8 mouse cellular contexts compared by ENCODE assay signal in genomic region chr11:70029130-70029801, GRCm38 (mm10). TPM values are rescaled to one million over a fixed set of nuclear protein-coding genes. Genes with fewer than 3 reads are reported as not detected.
DNase-seq lines count a peak whose midpoint lies in the region; ATAC-seq and TF ChIP-seq lines count a peak whose summit lies in the region.

No protein-coding gene starts in this region.

- peaks cover 29% of the 10 kb centered on the region for H3K36me3 ChIP-seq in heart, embryonic 12.5 days
- no peaks in the 10 kb centered on the region for H3K36me3 ChIP-seq in liver, postnatal 0 days (replicated peaks; ENCODE audit: insufficient read depth, low read length)
- peaks cover 37% of the 10 kb centered on the region for H3K36me3 ChIP-seq in neural tube, embryonic 15.5 days

- H3K27me3 ChIP-seq in heart, embryonic 12.5 days (replicated peaks), result no peaks in the 10 kb centered on the region
- peaks cover 3% of the 10 kb centered on the region; the same call in 1 of the 2 replicates for H3K27me3 ChIP-seq in liver, postnatal 0 days (ENCODE audit: insufficient read depth, low read length)
- no peaks in the 10 kb centered on the region for H3K27me3 ChIP-seq in neural tube, embryonic 15.5 days (replicated peaks)

- no peak for TF ChIP-seq EP300 in liver, postnatal 0 days (IDR thresholded peaks at IDR 0.05; ENCODE audit: low read depth)

- H3K4me1 ChIP-seq in heart, embryonic 12.5 days (replicated peaks), result peaks cover 53% of the 10 kb centered on the region
- H3K4me1 ChIP-seq in liver, postnatal 0 days (ENCODE audit: insufficient read depth), result peaks cover 7% of the 10 kb centered on the region
- peaks cover 65% of the 10 kb centered on the region for H3K4me1 ChIP-seq in neural tube, embryonic 15.5 days

- DNase-seq in adrenal gland, postnatal 14 days, result peak; percentile 81
- peak; percentile 44 for DNase-seq in fibroblast of lung, adult 2 months (ENCODE audit: low read depth)
- peak; percentile 82 to 87 for DNase-seq in kidney, postnatal 4 days
- DNase-seq in liver, postnatal 0 days, result peak; percentile 50
- peak; percentile 78 for DNase-seq in thymus, postnatal 0 days (ENCODE audit: low spot score)

- TF ChIP-seq CTCF in liver, postnatal 0 days (IDR thresholded peaks at IDR 0.05; ENCODE audit: low read depth), result no peak

- no peaks in the 10 kb centered on the region for H3K9me3 ChIP-seq in heart, embryonic 12.5 days (replicated peaks)
- no peaks in the 10 kb centered on the region for H3K9me3 ChIP-seq in liver, postnatal 0 days (ENCODE audit: low read length)
- H3K9me3 ChIP-seq in neural tube, embryonic 15.5 days (replicated peaks), result no peaks in the 10 kb centered on the region

- peak; percentile 92 for ATAC-seq in CD4-positive, CD25-positive, alpha-beta regulatory T cell, adult 4 months
- ATAC-seq in heart, embryonic 12.5 days (ENCODE audit: insufficient number of reproducible peaks, low FRiP score), result peak; percentile 75
- peak; percentile 37; the same call in 1 of the 2 replicates for ATAC-seq in liver, postnatal 0 days
- ATAC-seq in neural tube, embryonic 15.5 days (ENCODE audit: low FRiP score), result peak; percentile 91

- peak overlapping the region; percentile 25; the same call in 1 of the 2 replicates for H3K9ac ChIP-seq in heart, embryonic 12.5 days
- no peak overlapping the region for H3K9ac ChIP-seq in liver, postnatal 0 days (replicated peaks)
- H3K9ac ChIP-seq in neural tube, embryonic 15.5 days (replicated peaks), result peak overlapping the region; percentile 46

- H3K27ac ChIP-seq in heart, embryonic 12.5 days (ENCODE audit: poor library complexity, severe bottlenecking), result peak overlapping the region; percentile 77
- no peak overlapping the region for H3K27ac ChIP-seq in liver, postnatal 0 days (ENCODE audit: low read depth)
- H3K27ac ChIP-seq in neural tube, embryonic 15.5 days (replicated peaks), result peak overlapping the region; percentile 96

- peak overlapping the region; percentile 25 for H3K4me3 ChIP-seq in heart, embryonic 12.5 days
- H3K4me3 ChIP-seq in liver, postnatal 0 days (ENCODE audit: low read depth, low read length), result no peak overlapping the region
- H3K4me3 ChIP-seq in neural tube, embryonic 15.5 days (replicated peaks), result peak overlapping the region; percentile 37

- WGBS in heart, embryonic 12.5 days, result 1% methylated on average over 20 of the region's 20 CpGs
- WGBS in liver, postnatal 0 days (ENCODE audit: insufficient replicate concordance), result 8% methylated on average over 20 of the region's 20 CpGs
- WGBS in neural tube, embryonic 15.5 days, result under 1% methylated on average over 20 of the region's 20 CpGs

- peak overlapping the region; percentile 69 for H3K4me2 ChIP-seq in heart, embryonic 12.5 days
- peak overlapping the region; percentile 35 for H3K4me2 ChIP-seq in liver, postnatal 0 days (ENCODE audit: low read depth, low read length)
- H3K4me2 ChIP-seq in neural tube, embryonic 15.5 days, result peak overlapping the region; percentile 67

RNA-seq across cellular contexts. Expression of gene Dlg4, which starts 12.5 kb away (rescaled TPM):
- 10 to 100 TPM in 1 of 2 experiments, 1 to 10 TPM in 1; 9.4 to 17.1 TPM for polyA plus RNA-seq in CD4-positive, CD25-positive, alpha-beta regulatory T cell, adult 4 months (2017; shearing (Covaris generic))
- total RNA-seq in adrenal gland, postnatal 14 days (2021), result 31.9 and 37.0 TPM in 2 replicates
- polyA plus RNA-seq in heart, embryonic 12.5 days (2016; fragmentation: Nextera tagmentation; extraction: Ambion mirVana), result 4.2 and 6.0 TPM in 2 replicates
- 0.58 and 0.61 TPM in 2 replicates for polyA plus RNA-seq in liver, postnatal 0 days (2015; fragmentation: Nextera tagmentation; extraction: Ambion mirVana)
- 20.1 and 24.7 TPM in 2 replicates for polyA plus RNA-seq in neural tube, embryonic 15.5 days (2015; fragmentation: Nextera tagmentation; extraction: Ambion mirVana)
- polyA plus RNA-seq in thymus, postnatal 0 days (2015; fragmentation: Nextera tagmentation; extraction: Ambion mirVana), result 3.8 and 6.6 TPM in 2 replicates

RNA-seq across cellular contexts. Expression of gene Acadvl, which starts 14.1 kb away (rescaled TPM):
- 100 to 1,000 TPM; 124 to 181 TPM for polyA plus RNA-seq in CD4-positive, CD25-positive, alpha-beta regulatory T cell, adult 4 months (2017; shearing (Covaris generic))
- 1,177 and 1,207 TPM in 2 replicates for total RNA-seq in adrenal gland, postnatal 14 days (2021)
- polyA plus RNA-seq in heart, embryonic 12.5 days (2016; fragmentation: Nextera tagmentation; extraction: Ambion mirVana), result 126 and 129 TPM in 2 replicates
- 345 and 367 TPM in 2 replicates for polyA plus RNA-seq in liver, postnatal 0 days (2015; fragmentation: Nextera tagmentation; extraction: Ambion mirVana)
- 61.7 and 65.7 TPM in 2 replicates for polyA plus RNA-seq in neural tube, embryonic 15.5 days (2015; fragmentation: Nextera tagmentation; extraction: Ambion mirVana)
- 105 and 107 TPM in 2 replicates for polyA plus RNA-seq in thymus, postnatal 0 days (2015; fragmentation: Nextera tagmentation; extraction: Ambion mirVana)

RNA-seq across cellular contexts. Expression of gene Asgr1, which starts 24.6 kb away (rescaled TPM):
- polyA plus RNA-seq in CD4-positive, CD25-positive, alpha-beta regulatory T cell, adult 4 months (2017; shearing (Covaris generic)), result not detected
- total RNA-seq in adrenal gland, postnatal 14 days (2021), result 2.2 and 47.3 TPM in 2 replicates
- polyA plus RNA-seq in heart, embryonic 12.5 days (2016; fragmentation: Nextera tagmentation; extraction: Ambion mirVana), result 0.15 and 0.19 TPM in 2 replicates
- polyA plus RNA-seq in liver, postnatal 0 days (2015; fragmentation: Nextera tagmentation; extraction: Ambion mirVana), result 458 and 462 TPM in 2 replicates
- polyA plus RNA-seq in neural tube, embryonic 15.5 days (2015; fragmentation: Nextera tagmentation; extraction: Ambion mirVana), result 1.7 and 2.1 TPM in 2 replicates
- 0.31 and 0.49 TPM in 2 replicates for polyA plus RNA-seq in thymus, postnatal 0 days (2015; fragmentation: Nextera tagmentation; extraction: Ambion mirVana)

RNA-seq across cellular contexts. Expression of gene Dvl2, which starts 28.9 kb away (rescaled TPM):
- 1 to 10 TPM; 4.0 to 4.6 TPM for polyA plus RNA-seq in CD4-positive, CD25-positive, alpha-beta regulatory T cell, adult 4 months (2017; shearing (Covaris generic))
- total RNA-seq in adrenal gland, postnatal 14 days (2021), result 16.0 and 23.1 TPM in 2 replicates
- polyA plus RNA-seq in heart, embryonic 12.5 days (2016; fragmentation: Nextera tagmentation; extraction: Ambion mirVana), result 25.8 and 26.1 TPM in 2 replicates
- polyA plus RNA-seq in liver, postnatal 0 days (2015; fragmentation: Nextera tagmentation; extraction: Ambion mirVana), result 2.7 and 3.4 TPM in 2 replicates
- 22.6 and 25.1 TPM in 2 replicates for polyA plus RNA-seq in neural tube, embryonic 15.5 days (2015; fragmentation: Nextera tagmentation; extraction: Ambion mirVana)
- 20.6 and 21.0 TPM in 2 replicates for polyA plus RNA-seq in thymus, postnatal 0 days (2015; fragmentation: Nextera tagmentation; extraction: Ambion mirVana)

RNA-seq across cellular contexts. Expression of gene Phf23, which starts 33.7 kb away (rescaled TPM):
- 10 to 100 TPM; 41.3 to 43.5 TPM for polyA plus RNA-seq in CD4-positive, CD25-positive, alpha-beta regulatory T cell, adult 4 months (2017; shearing (Covaris generic))
- total RNA-seq in adrenal gland, postnatal 14 days (2021), result 47.3 and 53.2 TPM in 2 replicates
- 51.0 and 54.1 TPM in 2 replicates for polyA plus RNA-seq in heart, embryonic 12.5 days (2016; fragmentation: Nextera tagmentation; extraction: Ambion mirVana)
- 19.5 and 25.5 TPM in 2 replicates for polyA plus RNA-seq in liver, postnatal 0 days (2015; fragmentation: Nextera tagmentation; extraction: Ambion mirVana)
- 53.5 and 57.8 TPM in 2 replicates for polyA plus RNA-seq in neural tube, embryonic 15.5 days (2015; fragmentation: Nextera tagmentation; extraction: Ambion mirVana)
- 52.2 and 61.3 TPM in 2 replicates for polyA plus RNA-seq in thymus, postnatal 0 days (2015; fragmentation: Nextera tagmentation; extraction: Ambion mirVana)

Comparison
In these comparisons a context has a peak if more than half of its experiments do, and no peak if none do; other contexts are left out.
1. ATAC-seq: peak in every context shown above with its lines; median percentile 92 in CD4-positive, CD25-positive, alpha-beta regulatory T cell, adult 4 months; 91 in neural tube, embryonic 15.5 days; 75 in heart, embryonic 12.5 days; 37 in liver, postnatal 0 days.
2. RNA of gene Asgr1, which starts 24.6 kb away (polyA plus RNA-seq): 458 to 462 TPM in liver, postnatal 0 days; 1.7 to 2.1 TPM in neural tube, embryonic 15.5 days, 0.31 to 0.49 TPM in thymus, postnatal 0 days, 0.15 to 0.19 TPM in heart, embryonic 12.5 days and not detected in CD4-positive, CD25-positive, alpha-beta regulatory T cell, adult 4 months; every median in the first group is over 100 times any median in the second.
3. Peak in every context shown above with its lines, with median percentiles within 50 percentile points of each other: DNase-seq and H3K4me2 ChIP-seq.